Mouse (Mus musculus): ENCODE measurements at regions not wholly inside any gene's neighbourhood (a gene's known extent, or its start where the extent isn't known, plus 50 kb on each side); places are given as distances from the start of the nearest gene placed in this dataset.
A peak's percentile ranks its signal among the peaks of the same experiment; 100 is the strongest.

DNA sequence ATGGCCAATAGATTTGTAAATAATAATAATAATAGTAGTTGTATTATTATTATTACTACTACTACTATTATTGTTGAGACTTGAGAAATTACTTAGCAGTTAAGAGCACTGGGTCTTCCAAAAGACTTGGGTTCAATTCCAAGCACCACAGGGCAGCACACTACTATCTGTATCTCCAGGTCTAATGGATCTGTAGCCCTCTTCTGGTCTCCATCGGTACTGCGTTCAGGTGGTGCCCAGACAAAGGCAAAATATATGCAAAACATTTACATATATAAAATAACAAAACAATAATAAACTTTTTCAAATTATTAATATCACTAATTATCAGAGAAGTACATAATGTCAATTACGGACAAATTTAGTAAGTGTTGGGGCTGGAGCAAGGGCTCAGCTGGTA lies 69.1 kb upstream of the Rad23b start:
- peak; percentile 33 to 36 for DNase-seq

DNA sequence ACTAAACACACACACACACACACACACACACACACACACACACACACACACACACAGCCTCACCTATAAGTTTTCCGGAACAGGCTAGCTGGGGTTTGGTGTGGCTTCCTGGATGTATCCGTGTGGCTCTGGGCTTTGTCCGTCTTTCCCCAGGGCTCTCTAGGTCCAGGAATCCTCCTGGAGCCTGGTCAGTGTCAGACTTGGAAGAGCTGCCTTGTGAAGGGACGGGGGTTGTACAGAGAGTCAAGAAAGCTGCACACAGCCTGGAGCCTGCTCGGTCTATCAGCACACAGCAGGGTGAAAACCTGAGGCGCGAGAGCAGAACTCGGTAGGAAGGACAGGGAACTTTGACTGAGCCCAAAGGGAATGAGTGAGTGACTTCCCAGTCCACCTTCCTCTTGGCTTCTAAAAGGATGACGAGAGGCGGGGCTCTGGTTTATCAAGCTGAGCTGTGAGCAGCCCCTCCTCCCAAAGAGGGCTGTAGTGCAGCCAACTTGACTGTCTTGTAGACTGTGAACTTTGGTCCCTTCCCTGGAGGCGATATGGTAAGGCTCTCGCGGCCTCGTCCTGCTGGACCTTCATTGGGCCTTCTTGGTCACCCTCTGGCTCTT lies 68.3 kb upstream of the Rad23b start:
- no peak for DNase-seq

DNA sequence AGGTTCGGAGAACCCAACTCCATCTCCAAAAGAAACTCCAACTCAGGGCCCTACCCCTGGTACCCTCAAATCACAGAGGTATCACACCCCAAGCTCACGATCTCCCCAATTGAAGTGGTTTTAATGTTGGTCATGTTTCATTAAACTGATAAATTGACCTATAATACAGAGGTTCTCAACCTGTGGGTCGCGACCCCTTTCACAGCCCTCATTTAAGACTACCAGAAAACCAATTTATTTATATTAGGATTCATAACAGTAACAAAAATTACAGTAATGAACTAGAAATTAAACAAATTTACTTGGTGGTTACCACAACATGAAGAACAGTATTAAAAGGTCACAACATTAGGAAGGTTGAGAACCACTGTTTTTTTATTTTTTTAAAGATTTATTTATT lies 67.4 kb upstream of the Rad23b start:
- no peak for DNase-seq

DNA sequence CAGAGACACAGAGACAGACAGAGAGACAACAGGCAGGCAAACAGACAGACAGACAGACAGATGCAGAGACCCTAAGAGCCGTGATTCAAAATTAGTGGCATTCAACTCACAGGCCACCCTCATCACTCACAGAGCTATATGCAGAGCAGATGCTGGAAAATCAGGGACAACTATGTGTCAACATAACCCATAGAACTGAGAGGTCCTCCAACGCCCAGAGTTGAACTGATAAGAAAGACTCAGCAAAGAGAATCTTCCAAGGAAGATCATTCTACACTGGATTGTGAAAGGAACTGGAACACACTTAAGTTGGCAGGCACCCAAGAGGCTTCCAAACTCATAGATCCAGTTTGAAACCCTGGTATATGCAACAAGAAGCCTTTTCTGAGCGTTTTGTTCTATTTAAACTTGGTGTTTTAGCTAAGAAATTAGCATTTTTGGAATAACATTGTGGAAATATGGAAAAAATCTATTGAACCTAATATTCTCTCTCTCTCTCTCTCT lies 65.1 kb upstream of the Rad23b start:
- DNase-seq: no peak

DNA sequence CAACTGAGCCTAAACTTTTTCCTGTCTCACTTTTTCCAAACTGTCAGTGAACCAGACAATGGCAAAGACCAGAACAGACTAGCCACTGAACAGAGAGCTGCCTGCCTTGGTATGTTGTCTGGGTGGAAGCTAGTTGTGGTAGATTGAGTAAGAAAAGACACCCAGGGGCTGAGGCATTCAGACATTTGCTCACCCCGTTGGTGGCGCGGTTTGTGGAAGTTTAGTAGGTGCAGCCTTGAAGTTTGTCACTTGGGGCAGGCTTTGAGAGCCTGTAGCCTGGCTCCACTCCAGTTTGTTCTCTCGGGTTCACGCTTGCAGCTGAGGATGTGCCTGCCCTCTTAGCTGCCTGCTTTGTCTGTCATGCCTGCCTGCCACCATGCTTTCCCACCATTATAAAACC lies 64.2 kb upstream of the Rad23b start:
- DNase-seq: no peak

DNA sequence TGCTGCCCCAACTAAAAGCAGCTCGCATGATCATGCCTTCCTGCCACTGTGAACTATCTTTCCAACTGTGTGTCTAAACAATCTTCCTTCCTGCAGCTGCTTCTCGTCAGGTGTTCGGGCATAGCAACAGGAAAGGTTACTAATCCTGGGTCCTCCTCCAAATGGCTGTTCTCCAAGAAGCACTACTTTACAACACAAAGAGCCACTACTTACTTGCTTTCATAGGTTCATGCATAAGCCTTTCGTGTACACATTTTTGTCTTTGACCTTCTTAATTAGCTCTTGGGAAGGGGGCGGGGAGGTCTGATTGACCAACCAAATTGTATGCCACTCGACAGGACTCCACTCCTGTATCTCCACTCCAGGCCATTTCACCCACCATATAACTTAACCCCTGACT lies 61.4 kb upstream of the Rad23b start:
- no peak for DNase-seq

DNA sequence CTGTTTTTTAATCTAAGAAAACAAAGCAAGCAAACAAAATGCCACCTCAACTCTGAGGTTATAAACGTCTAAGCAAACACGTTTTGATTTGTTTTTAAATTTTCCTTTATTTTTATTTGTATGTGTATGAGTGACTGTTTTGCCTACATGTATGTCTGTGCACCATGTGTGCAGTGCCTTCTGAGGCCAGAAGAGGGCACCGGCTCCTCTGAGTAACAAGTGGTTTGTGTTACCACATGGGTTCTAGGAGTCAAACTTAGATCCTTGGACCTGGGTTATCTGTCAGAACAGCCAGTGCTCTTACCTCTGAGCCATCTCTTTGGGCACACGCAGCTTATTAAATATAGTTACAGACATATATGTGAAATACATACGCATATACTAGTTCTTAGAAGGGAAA lies 57.6 kb upstream of the Rad23b start:
- peak; percentile 49 to 56 for DNase-seq

DNA sequence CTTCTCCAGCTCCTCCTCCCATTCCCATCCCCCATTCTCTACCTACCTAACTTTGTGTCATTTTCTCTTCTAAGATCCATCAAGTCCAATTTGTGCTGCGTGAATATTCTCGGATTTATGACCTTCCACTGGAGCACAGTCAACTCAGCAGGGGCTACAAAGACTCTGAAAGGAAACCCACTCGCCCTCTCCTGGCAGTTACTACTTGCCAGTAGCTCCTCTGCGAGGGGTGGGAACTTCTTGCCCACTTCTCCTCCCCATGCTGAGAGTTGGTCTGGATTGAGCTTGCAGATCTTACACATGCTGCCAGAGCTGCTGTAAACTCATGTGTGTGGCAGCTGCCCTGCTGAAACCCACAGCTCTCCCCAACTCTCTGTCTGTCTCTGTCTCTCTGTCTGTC lies 57.1 kb upstream of the Rad23b start:
- no peak for DNase-seq

DNA sequence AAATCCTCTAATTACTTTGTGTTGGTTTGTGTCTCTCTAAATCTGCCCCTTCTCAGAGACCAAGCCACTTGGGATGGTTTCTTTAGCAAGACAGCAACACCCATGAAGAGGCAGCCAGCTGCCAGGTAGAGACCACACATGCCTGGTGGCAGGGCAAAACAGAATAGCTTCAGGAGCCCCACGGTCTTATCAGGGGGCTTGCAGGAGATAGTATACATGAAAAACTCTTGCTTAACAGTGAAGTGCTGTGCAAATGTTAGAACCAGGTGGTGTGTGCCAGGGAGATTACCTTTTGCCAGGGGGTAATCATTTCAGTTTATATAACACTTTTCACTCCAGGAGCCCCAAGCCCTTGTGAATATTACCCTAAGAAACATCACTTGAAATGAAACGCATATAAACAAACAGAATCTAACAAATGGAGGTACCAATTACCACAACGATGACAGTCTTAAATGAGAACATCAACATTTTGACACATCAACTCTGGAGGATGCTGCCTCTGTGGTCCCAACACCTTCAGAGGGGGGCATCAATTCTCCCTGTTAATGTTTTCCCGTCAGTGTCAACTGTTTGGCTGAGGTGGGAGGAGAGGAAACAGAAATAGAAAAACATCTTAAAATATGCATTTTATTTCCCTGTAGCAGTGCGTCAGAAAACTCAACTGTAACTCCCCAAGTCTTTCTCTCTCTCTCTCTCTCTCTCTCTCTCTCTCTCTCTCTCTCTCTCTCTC lies 56.3 kb upstream of the Rad23b start:
- no peak for DNase-seq

DNA sequence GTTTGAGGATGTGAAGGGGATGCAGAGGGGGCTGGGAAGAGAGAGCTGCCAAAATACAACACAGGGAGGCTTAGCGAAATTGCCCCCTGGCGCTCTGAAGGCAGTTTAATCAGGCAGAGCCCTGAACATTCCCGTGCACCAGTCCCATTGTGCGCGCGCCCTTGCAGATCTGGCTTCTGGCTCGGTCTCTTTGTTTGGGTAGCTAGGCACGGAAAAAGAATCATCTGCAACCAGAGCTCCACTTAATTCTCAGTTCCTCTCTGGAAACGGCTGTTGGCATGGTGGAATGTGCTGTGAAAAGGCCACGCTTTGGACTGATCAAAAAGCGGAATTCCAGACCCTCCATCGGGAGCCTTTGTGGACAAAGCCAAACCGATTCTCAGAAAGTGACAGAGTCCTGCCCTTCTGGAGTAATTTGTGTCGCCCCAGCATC lies 55.6 kb upstream of the Rad23b start:
- no peak for DNase-seq

DNA sequence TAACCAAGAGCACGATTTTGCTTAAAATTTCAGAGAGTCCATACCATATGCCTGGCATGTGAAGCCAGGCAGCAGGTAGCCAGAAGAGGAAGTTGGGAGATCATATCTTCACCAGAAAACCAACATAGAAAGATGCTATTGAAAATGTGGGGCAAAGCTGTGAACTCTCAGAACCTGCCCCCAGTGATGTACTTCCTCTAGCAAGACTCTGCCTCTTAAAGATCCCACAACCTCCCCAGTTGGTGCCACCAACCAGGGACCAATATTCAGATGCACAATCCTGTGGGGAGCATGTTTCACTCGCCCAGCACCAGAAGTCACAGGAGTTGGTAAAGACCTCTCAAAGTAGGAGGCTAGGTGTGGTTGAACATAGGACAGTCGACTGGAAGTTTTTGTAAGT lies 52.0 kb upstream of the Rad23b start:
- DNase-seq: peak; percentile 5 to 19
